Mouse (Mus musculus) megakaryocyte, embryonic 14.5 days (primary cell): ENCODE measurements around the gene Rnf43.

Experiments
- FLI1 ChIP-seq: IDR thresholded peaks from 2 replicates; pipeline ENCODE4 v1.6.1; 2012; ENCODE audit warnings: low read length, inconsistent platforms, mixed read lengths
- GATA1 ChIP-seq: IDR thresholded peaks from 3 replicates; pipeline ENCODE4 v1.6.1; 2012; ENCODE audit warnings: mixed read lengths, low read length, inconsistent platforms, borderline replicate concordance

DNA sequence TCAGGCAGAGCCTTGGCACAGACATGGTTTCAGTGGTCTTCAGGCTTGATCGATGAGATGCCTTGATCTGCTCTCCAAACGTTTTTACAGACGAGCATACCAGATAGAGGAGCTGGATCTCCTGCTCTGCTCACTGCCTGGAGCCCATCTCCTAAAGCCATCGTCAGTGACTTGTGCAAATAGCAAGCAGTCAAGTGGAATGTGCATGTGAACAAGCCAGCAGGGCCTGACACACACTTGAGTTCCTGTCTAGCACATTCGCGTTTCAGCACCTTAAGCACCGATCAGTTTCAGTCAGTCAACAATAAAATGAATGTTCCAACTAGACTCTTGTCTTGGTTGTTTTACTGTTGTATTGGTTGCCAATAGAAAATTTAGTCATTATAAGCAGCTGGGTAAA lies 3.3 kb upstream of the Rnf43 start:
- TF ChIP-seq FLI1 (no peak), GATA1 (no peak)
